Mouse (Mus musculus): ENCODE results near the gene Bnc2. TPM values are rescaled to one million over a fixed set of nuclear protein-coding genes. Genes with fewer than 3 reads are reported as not detected.

The Bnc2 gene
- polyA plus RNA-seq, 1 experiment = not detected

- H3K4me1 ChIP-seq (ENCODE audit: control insufficient read depth) = no peaks in the 10 kb centered on the region
- no peaks in the 10 kb centered on the region for H3K27me3 ChIP-seq (ENCODE audit: control insufficient read depth)
- H3K36me3 ChIP-seq (ENCODE audit: control insufficient read depth) = no peaks in the 10 kb centered on the region
- H3K4me3 ChIP-seq (replicated peaks) = no peak overlapping the region
- no peaks in the 10 kb centered on the region for H3K9me3 ChIP-seq (ENCODE audit: control insufficient read depth, low read length)
- TF ChIP-seq GATA1 (IDR thresholded peaks at IDR 0.05; ENCODE audit: low read length) (no peak), TAL1 (IDR thresholded peaks at IDR 0.05; ENCODE audit: low read length) (no peak)
Observed at GRCm38 (mm10) chr4:84411431-84411830, 263.6 kb downstream of the Bnc2 start.

- Histone ChIP-seq H3K27me3 (ENCODE audit: control insufficient read depth) (no peaks in the 10 kb centered on the region), H3K36me3 (ENCODE audit: control insufficient read depth) (no peaks in the 10 kb centered on the region), H3K4me3 (replicated peaks) (no peak overlapping the region), H3K4me1 (ENCODE audit: control insufficient read depth) (no peaks in the 10 kb centered on the region), H3K9me3 (ENCODE audit: control insufficient read depth, low read length) (no peaks in the 10 kb centered on the region)
- TF ChIP-seq GATA1 (IDR thresholded peaks at IDR 0.05; ENCODE audit: low read length) (no peak), TAL1 (IDR thresholded peaks at IDR 0.05; ENCODE audit: low read length) (no peak)
Observed at GRCm38 (mm10) chr4:84407328-84408028, 267.6 kb downstream of the Bnc2 start.

- TF ChIP-seq GATA1 (IDR thresholded peaks at IDR 0.05; ENCODE audit: low read length) (no peak), TAL1 (IDR thresholded peaks at IDR 0.05; ENCODE audit: low read length) (no peak)
- no peaks in the 10 kb centered on the region for H3K27me3 ChIP-seq (ENCODE audit: control insufficient read depth)
- no peaks in the 10 kb centered on the region for H3K4me1 ChIP-seq (ENCODE audit: control insufficient read depth)
- H3K4me3 ChIP-seq (replicated peaks) = no peak overlapping the region
- no peaks in the 10 kb centered on the region for H3K36me3 ChIP-seq (ENCODE audit: control insufficient read depth)
- no peaks in the 10 kb centered on the region for H3K9me3 ChIP-seq (ENCODE audit: control insufficient read depth, low read length)
Observed at GRCm38 (mm10) chr4:84403356-84404145, 271.5 kb downstream of the Bnc2 start.

- H3K36me3 ChIP-seq (ENCODE audit: control insufficient read depth) = no peaks in the 10 kb centered on the region
- TF ChIP-seq GATA1 (IDR thresholded peaks at IDR 0.05; ENCODE audit: low read length) = no peak
- no peak for TF ChIP-seq TAL1 (IDR thresholded peaks at IDR 0.05; ENCODE audit: low read length)
- no peaks in the 10 kb centered on the region for H3K4me1 ChIP-seq (ENCODE audit: control insufficient read depth)
- H3K27me3 ChIP-seq (ENCODE audit: control insufficient read depth) = no peaks in the 10 kb centered on the region
- peaks cover 4% of the 10 kb centered on the region; the same call in 1 of the 2 replicates for H3K9me3 ChIP-seq (ENCODE audit: control insufficient read depth, low read length)
- no peak overlapping the region for H3K4me3 ChIP-seq (replicated peaks)
Observed at GRCm38 (mm10) chr4:84388991-84389390, 286.1 kb downstream of the Bnc2 start.

- Histone ChIP-seq H3K27me3 (ENCODE audit: control insufficient read depth) (no peaks in the 10 kb centered on the region), H3K9me3 (ENCODE audit: control insufficient read depth, low read length) (peaks cover 4% of the 10 kb centered on the region; the same call in 1 of the 2 replicates), H3K4me3 (replicated peaks) (no peak overlapping the region), H3K4me1 (ENCODE audit: control insufficient read depth) (no peaks in the 10 kb centered on the region), H3K36me3 (ENCODE audit: control insufficient read depth) (no peaks in the 10 kb centered on the region)
- no peak for TF ChIP-seq GATA1 (IDR thresholded peaks at IDR 0.05; ENCODE audit: low read length)
- TF ChIP-seq TAL1 (IDR thresholded peaks at IDR 0.05; ENCODE audit: low read length) = no peak
Observed at GRCm38 (mm10) chr4:84385156-84385555, 289.9 kb downstream of the Bnc2 start.

GRCm38 (mm10) chr4:84379289-84379688, 295.8 kb downstream of the Bnc2 start:
- H3K27me3 ChIP-seq (ENCODE audit: control insufficient read depth) = no peaks in the 10 kb centered on the region
- H3K4me3 ChIP-seq (replicated peaks) = no peak overlapping the region
- no peaks in the 10 kb centered on the region for H3K36me3 ChIP-seq (ENCODE audit: control insufficient read depth)
- no peaks in the 10 kb centered on the region for H3K9me3 ChIP-seq (ENCODE audit: control insufficient read depth, low read length)
- no peaks in the 10 kb centered on the region for H3K4me1 ChIP-seq (ENCODE audit: control insufficient read depth)
- TF ChIP-seq GATA1 (IDR thresholded peaks at IDR 0.05; ENCODE audit: low read length) (no peak), TAL1 (IDR thresholded peaks at IDR 0.05; ENCODE audit: low read length) (no peak)

GRCm38 (mm10) chr4:84377513-84377912, 297.6 kb downstream of the Bnc2 start:
- TF ChIP-seq GATA1 (IDR thresholded peaks at IDR 0.05; ENCODE audit: low read length) = no peak
- no peak for TF ChIP-seq TAL1 (IDR thresholded peaks at IDR 0.05; ENCODE audit: low read length)
- Histone ChIP-seq H3K9me3 (ENCODE audit: control insufficient read depth, low read length) (no peaks in the 10 kb centered on the region), H3K27me3 (ENCODE audit: control insufficient read depth) (no peaks in the 10 kb centered on the region), H3K4me1 (ENCODE audit: control insufficient read depth) (no peaks in the 10 kb centered on the region), H3K4me3 (replicated peaks) (no peak overlapping the region), H3K36me3 (ENCODE audit: control insufficient read depth) (no peaks in the 10 kb centered on the region)

- H3K4me3 ChIP-seq (replicated peaks) = no peak overlapping the region
- no peaks in the 10 kb centered on the region for H3K27me3 ChIP-seq (ENCODE audit: control insufficient read depth)
- H3K4me1 ChIP-seq (ENCODE audit: control insufficient read depth) = no peaks in the 10 kb centered on the region
- H3K36me3 ChIP-seq (ENCODE audit: control insufficient read depth) = no peaks in the 10 kb centered on the region
- no peaks in the 10 kb centered on the region for H3K9me3 ChIP-seq (ENCODE audit: control insufficient read depth, low read length)
- TF ChIP-seq TAL1 (IDR thresholded peaks at IDR 0.05; ENCODE audit: low read length) (no peak), GATA1 (IDR thresholded peaks at IDR 0.05; ENCODE audit: low read length) (no peak)
Observed at GRCm38 (mm10) chr4:84362337-84362823, 312.7 kb downstream of the Bnc2 start.

GRCm38 (mm10) chr4:84361165-84361564, 313.9 kb downstream of the Bnc2 start:
- Histone ChIP-seq H3K9me3 (ENCODE audit: control insufficient read depth, low read length) (no peaks in the 10 kb centered on the region), H3K27me3 (ENCODE audit: control insufficient read depth) (no peaks in the 10 kb centered on the region), H3K4me3 (replicated peaks) (no peak overlapping the region), H3K36me3 (ENCODE audit: control insufficient read depth) (no peaks in the 10 kb centered on the region), H3K4me1 (ENCODE audit: control insufficient read depth) (no peaks in the 10 kb centered on the region)
- TF ChIP-seq TAL1 (IDR thresholded peaks at IDR 0.05; ENCODE audit: low read length) = no peak
- no peak for TF ChIP-seq GATA1 (IDR thresholded peaks at IDR 0.05; ENCODE audit: low read length)

Data from erythroblast, embryonic 14.5 days (primary cell).